Mouse (Mus musculus) neural tube, embryonic 15.5 days (tissue): Measurements from ENCODE around the gene Mboat1. TPM values are rescaled to one million over a fixed set of nuclear protein-coding genes. Genes with fewer than 3 reads are reported as not detected.

Source experiments
- polyA plus RNA-seq: library from polyadenylated mRNA; unstranded; fragments of >200 nt; fragmentation: Nextera tagmentation; extraction: Ambion mirVana; gene quantifications from 2 replicates; pipeline ENCODE4 v1.2.1, GENCODE M21; 2015

Gene Mboat1
- polyA plus RNA-seq, 1 experiment from 2014 or later = 2.3 TPM

Other genes with a start within 250 kb of the Mboat1 start
- gene E2f3, start 150.4 kb upstream of the Mboat1 start, polyA plus RNA-seq = 4.3 and 5.6 TPM in 2 replicates
- gene Agtr1a, start 200.0 kb downstream of the Mboat1 start, polyA plus RNA-seq = 1.8 and 2.2 TPM in 2 replicates